Mouse (Mus musculus): ENCODE data around the gene Sct. TPM values are rescaled to one million over a fixed set of nuclear protein-coding genes. Genes with fewer than 3 reads are reported as not detected.

The Sct gene
- polyA plus RNA-seq, 2 experiments, result 17.3 to 17.6 TPM

DNA sequence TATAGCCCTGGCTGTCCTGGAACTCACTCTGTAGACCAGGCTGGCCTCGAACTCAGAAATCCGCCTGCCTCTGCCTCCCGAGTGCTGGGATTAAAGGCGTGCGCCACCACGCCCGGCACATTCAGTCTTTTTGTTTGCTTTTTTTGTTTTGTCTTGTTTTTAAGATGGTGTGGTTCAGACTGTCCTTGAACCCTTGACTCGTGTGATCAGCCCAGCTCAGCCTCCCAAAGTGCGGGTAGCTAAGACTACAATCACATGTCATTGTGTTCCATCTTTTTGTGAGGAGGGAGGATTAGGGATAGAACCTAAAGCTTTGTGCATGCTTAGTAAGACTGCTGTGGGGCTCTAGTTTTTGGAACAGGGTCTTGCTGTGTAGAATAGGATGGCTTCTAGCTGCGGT, 47.4 kb downstream of the Sct start:
- Histone ChIP-seq H3K9ac (ENCODE audit: low read depth, low read length, severe bottlenecking) (no peak overlapping the region), H3K27me3 (ENCODE audit: control insufficient read depth, insufficient read depth, low read length) (no peaks in the 10 kb centered on the region), H3K4me1 (ENCODE audit: control insufficient read depth, insufficient read depth, low read length) (peaks cover 6% of the 10 kb centered on the region), H3K36me3 (ENCODE audit: control insufficient read depth, insufficient read depth, low read length) (peaks cover 60% of the 10 kb centered on the region), H3K27ac (replicated peaks; ENCODE audit: low read depth, low read length) (no peak overlapping the region), H3K4me2 (replicated peaks; ENCODE audit: low read depth, low read length, severe bottlenecking) (no peak overlapping the region), H3K4me3 (replicated peaks; ENCODE audit: low read length) (no peak overlapping the region), H3K9me3 (ENCODE audit: control insufficient read depth, low read length) (no peaks in the 10 kb centered on the region)
- ATAC-seq (ENCODE audit: low FRiP score, low read depth) (no peak), DNase-seq (ENCODE audit: low spot score) (no peak)
- no peak for TF ChIP-seq POLR2A (IDR thresholded peaks at IDR 0.05; ENCODE audit: borderline replicate concordance, extremely low read depth, insufficient read depth, insufficient read length)
- WGBS, result 96% methylated on average over 9 of the region's 10 CpGs

DNA sequence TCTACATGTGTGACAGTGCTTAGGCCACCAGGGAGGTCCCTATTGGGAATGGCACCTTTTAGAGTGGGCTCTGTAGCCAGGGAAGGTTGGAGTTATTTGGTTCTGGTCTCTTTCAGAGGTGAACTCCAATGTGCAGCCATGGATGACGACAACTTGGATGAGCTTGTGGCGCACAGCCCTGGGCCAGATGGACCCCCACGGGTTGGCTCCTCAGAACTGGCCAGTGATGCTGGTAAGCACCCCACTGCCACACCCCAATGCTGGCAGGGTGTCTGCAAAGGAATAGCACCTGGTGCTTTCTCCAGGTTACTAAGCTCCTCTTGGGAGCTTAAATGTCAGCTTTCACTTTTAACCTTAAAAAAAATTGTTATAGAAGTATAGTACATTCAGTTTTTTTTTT, 47.8 kb downstream of the Sct start:
- TF ChIP-seq POLR2A (IDR thresholded peaks at IDR 0.05; ENCODE audit: borderline replicate concordance, extremely low read depth, insufficient read depth, insufficient read length), result no peak
- Histone ChIP-seq H3K4me1 (ENCODE audit: control insufficient read depth, insufficient read depth, low read length) (peaks cover 6% of the 10 kb centered on the region), H3K27me3 (ENCODE audit: control insufficient read depth, insufficient read depth, low read length) (no peaks in the 10 kb centered on the region), H3K9me3 (ENCODE audit: control insufficient read depth, low read length) (no peaks in the 10 kb centered on the region), H3K4me3 (replicated peaks; ENCODE audit: low read length) (no peak overlapping the region), H3K4me2 (replicated peaks; ENCODE audit: low read depth, low read length, severe bottlenecking) (no peak overlapping the region), H3K27ac (replicated peaks; ENCODE audit: low read depth, low read length) (no peak overlapping the region), H3K9ac (ENCODE audit: low read depth, low read length, severe bottlenecking) (no peak overlapping the region), H3K36me3 (ENCODE audit: control insufficient read depth, insufficient read depth, low read length) (peaks cover 57% of the 10 kb centered on the region)
- 89% methylated on average over 3 of the region's 3 CpGs for WGBS
- DNase-seq (ENCODE audit: low spot score), result no peak
- ATAC-seq (ENCODE audit: low FRiP score, low read depth), result no peak

DNA sequence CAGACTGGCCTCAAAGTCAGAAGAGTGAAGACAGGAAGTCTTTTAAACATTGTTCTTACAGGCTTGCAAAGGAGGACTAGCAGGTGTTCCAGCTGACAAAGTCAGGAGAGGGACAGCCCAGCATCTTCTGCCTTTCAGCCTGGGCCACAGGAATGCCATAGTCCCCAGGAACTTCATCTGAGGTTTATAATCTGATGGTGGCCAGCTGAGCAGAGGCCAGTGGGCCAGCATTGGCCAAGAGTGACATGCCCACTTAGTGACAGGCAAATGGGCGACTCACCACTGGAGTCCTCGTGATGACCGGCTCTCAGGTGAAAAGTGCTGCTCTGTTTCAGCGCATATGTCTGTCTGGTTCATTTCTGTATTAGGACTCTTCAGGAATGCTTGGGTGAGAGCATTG, 48.4 kb downstream of the Sct start:
- Histone ChIP-seq H3K36me3 (ENCODE audit: control insufficient read depth, insufficient read depth, low read length) (peaks cover 52% of the 10 kb centered on the region), H3K4me3 (replicated peaks; ENCODE audit: low read length) (no peak overlapping the region), H3K4me2 (replicated peaks; ENCODE audit: low read depth, low read length, severe bottlenecking) (no peak overlapping the region), H3K4me1 (ENCODE audit: control insufficient read depth, insufficient read depth, low read length) (peaks cover 6% of the 10 kb centered on the region), H3K9ac (ENCODE audit: low read depth, low read length, severe bottlenecking) (no peak overlapping the region), H3K27ac (replicated peaks; ENCODE audit: low read depth, low read length) (no peak overlapping the region), H3K9me3 (ENCODE audit: control insufficient read depth, low read length) (no peaks in the 10 kb centered on the region), H3K27me3 (ENCODE audit: control insufficient read depth, insufficient read depth, low read length) (no peaks in the 10 kb centered on the region)
- 98% methylated on average over 4 of the region's 4 CpGs for WGBS
- TF ChIP-seq POLR2A (IDR thresholded peaks at IDR 0.05; ENCODE audit: borderline replicate concordance, extremely low read depth, insufficient read depth, insufficient read length), result no peak
- DNase-seq (ENCODE audit: low spot score) (no peak), ATAC-seq (ENCODE audit: low FRiP score, low read depth) (no peak)

DNA sequence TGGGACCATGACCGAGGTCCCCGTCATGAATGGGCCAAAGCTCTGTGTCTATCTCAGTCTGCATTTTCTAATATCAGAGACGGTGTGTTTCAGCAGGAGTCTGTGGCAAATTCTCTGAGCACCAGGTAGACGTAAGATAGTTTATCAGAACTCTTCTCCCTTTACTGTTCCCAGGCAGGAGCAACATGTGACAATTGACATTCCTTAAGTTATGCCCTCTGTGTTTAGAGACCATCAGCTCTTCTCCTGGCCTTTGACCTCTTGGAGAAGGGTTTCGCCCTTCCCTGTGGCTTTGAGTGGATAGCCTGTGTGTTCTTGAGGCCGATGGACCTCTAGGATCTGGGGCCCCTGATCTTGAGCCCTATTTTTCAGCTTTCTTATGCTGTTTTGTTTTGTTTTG, 49.2 kb downstream of the Sct start:
- Histone ChIP-seq H3K27ac (replicated peaks; ENCODE audit: low read depth, low read length) (no peak overlapping the region), H3K36me3 (ENCODE audit: control insufficient read depth, insufficient read depth, low read length) (peaks cover 43% of the 10 kb centered on the region), H3K4me3 (replicated peaks; ENCODE audit: low read length) (peak overlapping the region; percentile 97), H3K9ac (ENCODE audit: low read depth, low read length, severe bottlenecking) (peak overlapping the region; percentile 95), H3K4me2 (replicated peaks; ENCODE audit: low read depth, low read length, severe bottlenecking) (peak overlapping the region; percentile 88), H3K9me3 (ENCODE audit: control insufficient read depth, low read length) (no peaks in the 10 kb centered on the region), H3K4me1 (ENCODE audit: control insufficient read depth, insufficient read depth, low read length) (peaks cover 6% of the 10 kb centered on the region), H3K27me3 (ENCODE audit: control insufficient read depth, insufficient read depth, low read length) (no peaks in the 10 kb centered on the region)
- DNase-seq (ENCODE audit: low spot score), result no peak
- no peak for TF ChIP-seq POLR2A (IDR thresholded peaks at IDR 0.05; ENCODE audit: borderline replicate concordance, extremely low read depth, insufficient read depth, insufficient read length)
- ATAC-seq (ENCODE audit: low FRiP score, low read depth), result no peak
- 63% methylated on average over 6 of the region's 6 CpGs for WGBS

Other genes with a start within 250 kb of the Sct start
- 46.5 and 53.7 TPM in 2 replicates for gene B4galnt4, start 218.0 kb downstream of the Sct start, polyA plus RNA-seq (2012; rRNA removed)
- gene B4galnt4, start 218.0 kb downstream of the Sct start, polyA plus RNA-seq (2014; fragmentation: Nextera tagmentation; extraction: Ambion mirVana), result 12.3 and 17.1 TPM in 2 replicates
- gene Pkp3, start 200.9 kb downstream of the Sct start, polyA plus RNA-seq (2012; rRNA removed), result 37.6 and 38.8 TPM in 2 replicates
- 62.4 and 65.9 TPM in 2 replicates for gene Pkp3, start 200.9 kb downstream of the Sct start, polyA plus RNA-seq (2014; fragmentation: Nextera tagmentation; extraction: Ambion mirVana)
- 2.5 and 3.1 TPM in 2 replicates for gene Sigirr, start 178.6 kb downstream of the Sct start, polyA plus RNA-seq (2012; rRNA removed)
- gene Sigirr, start 178.6 kb downstream of the Sct start, polyA plus RNA-seq (2014; fragmentation: Nextera tagmentation; extraction: Ambion mirVana), result 2.7 and 4.0 TPM in 2 replicates
- 6.3 and 8.0 TPM in 2 replicates for gene Ano9, start 161.3 kb downstream of the Sct start, polyA plus RNA-seq (2012; rRNA removed)
- 3.6 and 4.3 TPM in 2 replicates for gene Ano9, start 161.3 kb downstream of the Sct start, polyA plus RNA-seq (2014; fragmentation: Nextera tagmentation; extraction: Ambion mirVana)
- gene Ptdss2, start 156.8 kb downstream of the Sct start, polyA plus RNA-seq (2012; rRNA removed), result 49.2 and 61.0 TPM in 2 replicates
- 67.8 and 68.6 TPM in 2 replicates for gene Ptdss2, start 156.8 kb downstream of the Sct start, polyA plus RNA-seq (2014; fragmentation: Nextera tagmentation; extraction: Ambion mirVana)
- 92.3 and 105 TPM in 2 replicates for gene Rnh1, start 106.3 kb downstream of the Sct start, polyA plus RNA-seq (2012; rRNA removed)
- 190 and 216 TPM in 2 replicates for gene Rnh1, start 106.3 kb downstream of the Sct start, polyA plus RNA-seq (2014; fragmentation: Nextera tagmentation; extraction: Ambion mirVana)
- 111 and 112 TPM in 2 replicates for gene Hras, start 85.1 kb downstream of the Sct start, polyA plus RNA-seq (2012; rRNA removed)
- gene Hras, start 85.1 kb downstream of the Sct start, polyA plus RNA-seq (2014; fragmentation: Nextera tagmentation; extraction: Ambion mirVana), result 136 and 143 TPM in 2 replicates
- gene Lrrc56, start 85.0 kb downstream of the Sct start, polyA plus RNA-seq (2012; rRNA removed), result 14.8 and 17.8 TPM in 2 replicates
- 5.8 and 8.3 TPM in 2 replicates for gene Lrrc56, start 85.0 kb downstream of the Sct start, polyA plus RNA-seq (2014; fragmentation: Nextera tagmentation; extraction: Ambion mirVana)
- gene Lmntd2, start 65.1 kb downstream of the Sct start, polyA plus RNA-seq (2012; rRNA removed), result 6.6 and 6.9 TPM in 2 replicates
- gene Lmntd2, start 65.1 kb downstream of the Sct start, polyA plus RNA-seq (2014; fragmentation: Nextera tagmentation; extraction: Ambion mirVana), result 0.95 and 1.7 TPM in 2 replicates
- gene Rassf7, start 63.3 kb downstream of the Sct start, polyA plus RNA-seq (2012; rRNA removed), result 40.0 and 44.8 TPM in 2 replicates
- gene Rassf7, start 63.3 kb downstream of the Sct start, polyA plus RNA-seq (2014; fragmentation: Nextera tagmentation; extraction: Ambion mirVana), result 30.9 and 31.7 TPM in 2 replicates
- gene Phrf1, start 50.3 kb downstream of the Sct start, polyA plus RNA-seq (2012; rRNA removed), result 37.6 and 42.6 TPM in 2 replicates
- gene Phrf1, start 50.3 kb downstream of the Sct start, polyA plus RNA-seq (2014; fragmentation: Nextera tagmentation; extraction: Ambion mirVana), result 65.9 and 72.7 TPM in 2 replicates
- gene Irf7, start 12.7 kb downstream of the Sct start, polyA plus RNA-seq (2012; rRNA removed), result 3.2 and 4.6 TPM in 2 replicates
- gene Irf7, start 12.7 kb downstream of the Sct start, polyA plus RNA-seq (2014; fragmentation: Nextera tagmentation; extraction: Ambion mirVana), result 2.1 TPM in 2 replicates
- 0.29 and 0.35 TPM in 2 replicates for gene Cdhr5, start 2.3 kb downstream of the Sct start, polyA plus RNA-seq (2012; rRNA removed)
- gene Cdhr5, start 2.3 kb downstream of the Sct start, polyA plus RNA-seq (2014; fragmentation: Nextera tagmentation; extraction: Ambion mirVana), result 0.18 and 0.43 TPM in 2 replicates
- gene Drd4, start 12.9 kb upstream of the Sct start, polyA plus RNA-seq (2012; rRNA removed), result 3.1 and 4.0 TPM in 2 replicates
- 1.5 and 2.0 TPM in 2 replicates for gene Drd4, start 12.9 kb upstream of the Sct start, polyA plus RNA-seq (2014; fragmentation: Nextera tagmentation; extraction: Ambion mirVana)
- gene Deaf1, start 48.6 kb upstream of the Sct start, polyA plus RNA-seq (2012; rRNA removed), result 47.0 TPM in 2 replicates
- 82.6 and 89.1 TPM in 2 replicates for gene Deaf1, start 48.6 kb upstream of the Sct start, polyA plus RNA-seq (2014; fragmentation: Nextera tagmentation; extraction: Ambion mirVana)
- 55.6 and 59.5 TPM in 2 replicates for gene Tmem80, start 48.6 kb upstream of the Sct start, polyA plus RNA-seq (2012; rRNA removed)
- 23.4 and 23.6 TPM in 2 replicates for gene Tmem80, start 48.6 kb upstream of the Sct start, polyA plus RNA-seq (2014; fragmentation: Nextera tagmentation; extraction: Ambion mirVana)
- 20.3 and 22.4 TPM in 2 replicates for gene Eps8l2, start 59.7 kb upstream of the Sct start, polyA plus RNA-seq (2012; rRNA removed)
- 17.0 and 19.0 TPM in 2 replicates for gene Eps8l2, start 59.7 kb upstream of the Sct start, polyA plus RNA-seq (2014; fragmentation: Nextera tagmentation; extraction: Ambion mirVana)
- gene Taldo1, start 113.1 kb upstream of the Sct start, polyA plus RNA-seq (2012; rRNA removed), result 161 and 188 TPM in 2 replicates
- 238 and 243 TPM in 2 replicates for gene Taldo1, start 113.1 kb upstream of the Sct start, polyA plus RNA-seq (2014; fragmentation: Nextera tagmentation; extraction: Ambion mirVana)
- 92.3 and 108 TPM in 2 replicates for gene Gatd1, start 135.0 kb upstream of the Sct start, polyA plus RNA-seq (2012; rRNA removed)
- 49.0 and 51.2 TPM in 2 replicates for gene Gatd1, start 135.0 kb upstream of the Sct start, polyA plus RNA-seq (2014; fragmentation: Nextera tagmentation; extraction: Ambion mirVana)
- gene Cend1, start 150.4 kb upstream of the Sct start, polyA plus RNA-seq (2012; rRNA removed), result 1.8 TPM in 2 replicates
- gene Cend1, start 150.4 kb upstream of the Sct start, polyA plus RNA-seq (2014; fragmentation: Nextera tagmentation; extraction: Ambion mirVana), result 0.66 and 0.75 TPM in 2 replicates
- 75.1 and 104 TPM in 2 replicates for gene Slc25a22, start 158.8 kb upstream of the Sct start, polyA plus RNA-seq (2012; rRNA removed)
- gene Slc25a22, start 158.8 kb upstream of the Sct start, polyA plus RNA-seq (2014; fragmentation: Nextera tagmentation; extraction: Ambion mirVana), result 22.8 and 32.2 TPM in 2 replicates
- 25.0 and 43.0 TPM in 2 replicates for gene Pidd1, start 164.9 kb upstream of the Sct start, polyA plus RNA-seq (2012; rRNA removed)
- 6.9 and 8.2 TPM in 2 replicates for gene Pidd1, start 164.9 kb upstream of the Sct start, polyA plus RNA-seq (2014; fragmentation: Nextera tagmentation; extraction: Ambion mirVana)
- gene Rplp2, start 168.2 kb upstream of the Sct start, polyA plus RNA-seq (2012; rRNA removed), result 909 and 1,375 TPM in 2 replicates
- 1,364 and 1,396 TPM in 2 replicates for gene Rplp2, start 168.2 kb upstream of the Sct start, polyA plus RNA-seq (2014; fragmentation: Nextera tagmentation; extraction: Ambion mirVana)
- gene Pnpla2, start 176.1 kb upstream of the Sct start, polyA plus RNA-seq (2012; rRNA removed), result 14.8 and 16.4 TPM in 2 replicates
- gene Pnpla2, start 176.1 kb upstream of the Sct start, polyA plus RNA-seq (2014; fragmentation: Nextera tagmentation; extraction: Ambion mirVana), result 14.5 and 14.8 TPM in 2 replicates
- 11.9 and 12.1 TPM in 2 replicates for gene Cracr2b, start 182.0 kb upstream of the Sct start, polyA plus RNA-seq (2012; rRNA removed)
- 8.3 and 8.8 TPM in 2 replicates for gene Cracr2b, start 182.0 kb upstream of the Sct start, polyA plus RNA-seq (2014; fragmentation: Nextera tagmentation; extraction: Ambion mirVana)
- 100 and 125 TPM in 2 replicates for gene Cd151, start 188.3 kb upstream of the Sct start, polyA plus RNA-seq (2012; rRNA removed)
- gene Cd151, start 188.3 kb upstream of the Sct start, polyA plus RNA-seq (2014; fragmentation: Nextera tagmentation; extraction: Ambion mirVana), result 44.2 and 44.4 TPM in 2 replicates
- 27.5 and 32.1 TPM in 2 replicates for gene Polr2l, start 196.0 kb upstream of the Sct start, polyA plus RNA-seq (2012; rRNA removed)
- 59.4 and 61.0 TPM in 2 replicates for gene Polr2l, start 196.0 kb upstream of the Sct start, polyA plus RNA-seq (2014; fragmentation: Nextera tagmentation; extraction: Ambion mirVana)
- 101 and 165 TPM in 2 replicates for gene Tspan4, start 196.1 kb upstream of the Sct start, polyA plus RNA-seq (2012; rRNA removed)
- gene Tspan4, start 196.1 kb upstream of the Sct start, polyA plus RNA-seq (2014; fragmentation: Nextera tagmentation; extraction: Ambion mirVana), result 77.9 and 79.4 TPM in 2 replicates

Data from limb, embryonic 14.5 days (tissue).